Mouse (Mus musculus) cerebellum, adult 2 months (tissue): Measurements from ENCODE around the gene Muc13. TPM values are rescaled to one million over a fixed set of nuclear protein-coding genes. Genes with fewer than 3 reads are reported as not detected.

Experiments used
- DNase-seq, 2 experiments: peaks; one replicate each; pipeline ENCODE4 v3.0.0; 2021
- H3K27ac ChIP-seq: fragments of 200-500 bp; 2 replicates; pipeline ENCODE4 v1.5.1; 2012; ENCODE audit warnings: low read length, control low read depth, inconsistent platforms; ENCODE audit not compliant: insufficient read depth
- H3K27me3 ChIP-seq: fragments of 200-500 bp; 2 replicates; pipeline ENCODE4 v1.6.1; 2012; ENCODE audit warnings: inconsistent platforms, mild to moderate bottlenecking, low read length, moderate library complexity; ENCODE audit not compliant: control insufficient read depth, insufficient read depth
- H3K4me1 ChIP-seq: fragments of 200-500 bp; 2 replicates; pipeline ENCODE4 v1.6.1; 2011; ENCODE audit warnings: low read length; ENCODE audit not compliant: control insufficient read depth, insufficient read depth
- H3K4me3 ChIP-seq: fragments of 200-500 bp; replicated peaks from 2 replicates; pipeline ENCODE3; 2011; ENCODE audit warnings: mild to moderate bottlenecking, low read depth, low read length, control low read depth; ENCODE audit not compliant: insufficient read depth
- CTCF ChIP-seq: fragments of 200-500 bp; IDR thresholded peaks from 2 replicates; pipeline ENCODE4 v1.5.1; 2011; ENCODE audit warnings: low read depth, mild to moderate bottlenecking, control low read depth, low read length, moderate library complexity, borderline replicate concordance; ENCODE audit not compliant: insufficient read depth
- POLR2A ChIP-seq: fragments of 200-500 bp; IDR thresholded peaks from 2 replicates; pipeline ENCODE4 v1.6.1; 2011; ENCODE audit warnings: low read length, control low read depth, borderline replicate concordance; ENCODE audit not compliant: insufficient read depth
- WGBS: fragments of 180-500 bp; shearing (Covaris S2); methylation state at CpG from one replicate; pipeline ENCODE4 v1.1.7; 2018; 5-methylcytosine and 5-hydroxymethylcytosine counted together
- polyA plus RNA-seq: library from polyadenylated mRNA; depleted of rRNA; stranded (reverse); fragments of >200 nt; gene quantifications from 2 replicates; pipeline ENCODE4 v1.2.3, GENCODE M21; 2012

The Muc13 gene
- polyA plus RNA-seq, 1 experiment = 0.11 TPM

DNA sequence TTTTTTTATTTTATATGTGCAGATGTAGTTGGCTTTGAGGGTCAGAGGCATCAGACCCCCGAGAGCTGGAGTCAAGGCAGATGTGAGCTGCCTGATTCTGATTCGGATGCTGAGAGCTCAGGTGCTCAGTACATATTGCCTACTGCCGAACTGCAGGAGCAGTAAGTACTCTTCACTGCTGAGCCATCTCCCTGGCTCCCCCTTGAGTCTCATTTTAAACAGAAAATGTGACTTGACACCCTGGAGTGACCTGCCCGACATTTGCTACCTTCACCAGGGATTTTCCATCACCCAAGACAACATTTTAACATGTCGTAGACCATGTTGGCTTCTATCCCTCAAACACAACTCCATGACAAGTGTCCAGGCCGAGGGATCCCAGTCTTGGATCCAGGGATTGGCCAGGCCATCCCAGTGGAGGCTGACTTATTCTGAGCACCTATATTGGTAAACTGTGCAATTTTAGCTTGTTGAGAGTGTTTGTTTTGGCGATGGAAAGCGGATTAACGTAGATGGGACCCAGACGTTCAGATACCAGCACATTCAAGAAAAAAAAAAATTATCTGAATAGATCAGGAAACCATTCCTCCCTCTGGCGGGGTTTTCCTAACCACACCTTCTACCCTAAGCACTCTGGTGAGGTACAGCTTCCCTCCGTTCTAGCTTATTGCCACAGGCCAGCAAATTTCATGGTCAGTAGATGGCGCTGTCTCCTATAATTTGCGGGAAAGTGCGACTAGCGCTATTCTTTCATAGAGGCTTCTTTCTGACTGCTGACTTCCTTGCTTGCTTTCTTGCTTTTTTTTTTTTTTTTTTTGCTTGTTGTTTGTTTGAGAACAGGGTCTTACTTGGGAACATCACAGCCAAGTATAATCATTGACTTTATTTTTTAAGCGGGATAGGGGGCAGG lies 26.7 kb downstream of the Muc13 start:
- H3K4me3 ChIP-seq = no peak overlapping the region
- no peak for TF ChIP-seq POLR2A
- peak; percentile 89 for TF ChIP-seq CTCF
- 28% methylated on average over 17 of the region's 17 CpGs for WGBS

DNA sequence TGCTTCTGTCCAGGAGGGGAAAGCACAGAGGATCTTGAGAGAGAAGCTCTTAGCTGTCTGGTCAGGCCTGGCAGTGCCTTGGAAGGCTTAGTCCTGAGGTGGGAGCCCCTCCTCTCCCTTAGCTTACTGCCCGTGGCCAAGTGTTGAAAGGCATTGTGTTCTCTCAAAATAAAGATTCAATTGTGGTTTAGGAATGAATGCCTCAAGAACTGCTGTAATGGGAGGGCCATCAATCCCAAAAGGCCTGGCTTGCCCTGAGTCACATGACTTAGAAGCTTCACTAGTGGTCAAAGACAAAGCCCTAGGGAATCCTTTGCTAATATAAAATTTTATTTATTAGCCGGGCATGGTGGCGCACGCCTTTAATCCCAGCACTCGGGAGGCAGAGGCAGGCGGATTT lies 30.8 kb downstream of the Muc13 start:
- no peak overlapping the region for H3K27ac ChIP-seq
- no peaks in the 10 kb centered on the region for H3K27me3 ChIP-seq
- TF ChIP-seq POLR2A (no peak), CTCF (no peak)
- H3K4me1 ChIP-seq = no peaks in the 10 kb centered on the region
- 90% methylated on average over 6 of the region's 6 CpGs for WGBS
- H3K4me3 ChIP-seq = no peak overlapping the region
- DNase-seq = no peak

More for the DNA sequence above, 26.7 kb downstream of the Muc13 start:
- DNase-seq = peak; percentile 81 to 89
- Histone ChIP-seq H3K4me1 (no peaks in the 10 kb centered on the region), H3K27ac (no peak overlapping the region), H3K27me3 (no peaks in the 10 kb centered on the region)

DNA sequence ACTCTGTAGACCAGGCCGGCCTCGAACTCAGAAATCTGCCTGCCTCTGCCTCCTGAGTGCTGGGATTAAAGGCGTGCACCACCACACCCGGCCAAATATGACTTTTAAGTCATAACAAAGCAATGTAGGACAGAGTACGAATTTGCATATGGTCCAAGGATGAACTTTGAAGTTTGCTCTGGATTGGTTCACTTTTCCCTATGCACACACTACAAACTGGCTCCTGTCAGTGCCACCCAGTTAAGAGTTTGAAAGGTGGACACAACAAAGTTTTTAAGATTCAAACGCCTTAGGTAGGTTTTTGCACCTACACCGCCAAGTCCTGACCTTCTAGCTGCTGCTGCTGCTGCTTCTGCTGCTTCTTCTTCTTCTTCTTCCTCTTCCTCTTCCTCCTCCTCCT lies 34.7 kb downstream of the Muc13 start:
- no peak for TF ChIP-seq POLR2A
- TF ChIP-seq CTCF = no peak
- Histone ChIP-seq H3K4me3 (no peak overlapping the region), H3K27me3 (0 out of 2 replicates have a peak, but pooled peaks cover 2% of the 10 kb centered on the region), H3K4me1 (no peaks in the 10 kb centered on the region), H3K27ac (no peak overlapping the region)
- WGBS = 99% methylated on average over 7 of the region's 7 CpGs
- no peak for DNase-seq

DNA sequence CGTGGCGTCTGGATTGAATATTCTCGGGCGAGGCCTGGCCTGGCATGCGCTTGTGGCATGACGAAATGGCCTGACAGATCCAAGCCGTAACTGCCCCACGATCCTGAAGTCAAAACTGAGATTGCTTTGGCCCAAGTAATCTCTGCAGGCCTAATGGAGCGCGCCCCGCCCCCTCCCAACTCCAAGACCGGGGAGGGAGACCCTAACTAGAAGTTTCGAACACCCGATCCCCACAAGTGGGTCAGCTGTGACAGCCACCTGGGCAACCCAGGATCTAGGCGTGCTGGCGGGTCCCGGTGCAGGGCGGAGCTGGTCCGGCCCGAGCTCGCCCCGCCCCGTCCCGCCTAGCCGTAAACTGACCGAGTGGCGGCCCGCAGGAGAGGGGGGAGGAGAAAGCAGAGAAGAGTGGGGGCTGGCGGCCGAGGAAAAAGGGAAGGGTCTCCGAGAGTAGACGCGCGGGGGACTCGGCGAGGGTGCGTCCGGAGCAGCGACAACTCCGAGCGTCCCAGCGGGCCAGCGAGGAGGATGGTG lies 35.5 kb downstream of the Muc13 start, which contains the start of gene Itgb5:
Gene Itgb5 (plus strand): TSS at position 365 of the 531 bp plus-strand sequence.
- DNase-seq = peak; percentile 81 to 83
- 0 out of 2 replicates have a peak, but pooled peaks cover 2% of the 10 kb centered on the region for H3K27me3 ChIP-seq
- H3K27ac ChIP-seq = peak within 1 kb of the TSS; percentile 19; the same call in 1 of the 2 replicates
- TF ChIP-seq POLR2A (peak; percentile 28; the same call in 1 of the 2 replicates), CTCF (no peak)
- under 1% methylated on average over 43 of the region's 43 CpGs for WGBS
- peak within 1 kb of the TSS; percentile 61 for H3K4me3 ChIP-seq
- peaks cover 3% of the 10 kb centered on the region; the same call in 1 of the 2 replicates for H3K4me1 ChIP-seq

DNA sequence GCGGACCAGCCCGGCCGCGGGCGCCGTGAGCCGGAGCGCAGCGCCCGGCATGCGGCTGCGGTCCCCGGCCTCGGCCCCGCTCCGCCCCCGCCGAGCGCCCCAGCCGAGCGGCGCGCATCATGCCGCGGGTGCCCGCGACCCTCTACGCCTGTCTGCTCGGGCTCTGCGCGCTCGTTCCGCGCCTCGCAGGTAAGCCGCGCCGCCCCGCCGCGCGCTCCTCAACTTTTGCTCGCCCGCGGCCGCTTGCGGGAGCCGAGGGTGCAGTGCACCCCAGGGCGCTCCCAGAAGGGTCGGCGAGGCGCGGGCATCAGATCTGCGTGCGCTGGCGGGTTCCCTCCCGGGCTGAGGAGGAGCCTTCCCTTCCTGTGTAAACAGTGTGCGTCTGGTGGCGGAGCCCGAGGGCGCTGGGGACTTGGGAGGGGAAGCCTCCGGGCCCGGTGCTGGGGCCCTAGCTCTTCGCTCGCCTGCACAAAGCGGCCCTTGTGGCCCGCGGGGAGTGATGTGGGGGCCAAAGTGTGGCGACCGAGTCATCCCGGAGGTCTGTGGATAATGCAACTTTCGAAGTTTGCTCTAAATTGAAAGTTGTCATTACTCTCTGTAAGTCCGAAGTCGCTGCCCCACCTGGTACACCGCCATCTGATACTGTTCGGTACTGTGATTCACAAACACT lies 36.1 kb downstream of the Muc13 start:
- Histone ChIP-seq H3K4me3 (peak overlapping the region; percentile 61), H3K4me1 (peaks cover 3% of the 10 kb centered on the region; the same call in 1 of the 2 replicates), H3K27ac (0 out of 2 replicates have a peak overlapping the region, but pooled peaks have one; percentile 19), H3K27me3 (0 out of 2 replicates have a peak, but pooled peaks cover 2% of the 10 kb centered on the region)
- DNase-seq = peak; percentile 54 to 67
- WGBS = under 1% methylated on average over 76 of the region's 76 CpGs
- no peak for TF ChIP-seq POLR2A

DNA sequence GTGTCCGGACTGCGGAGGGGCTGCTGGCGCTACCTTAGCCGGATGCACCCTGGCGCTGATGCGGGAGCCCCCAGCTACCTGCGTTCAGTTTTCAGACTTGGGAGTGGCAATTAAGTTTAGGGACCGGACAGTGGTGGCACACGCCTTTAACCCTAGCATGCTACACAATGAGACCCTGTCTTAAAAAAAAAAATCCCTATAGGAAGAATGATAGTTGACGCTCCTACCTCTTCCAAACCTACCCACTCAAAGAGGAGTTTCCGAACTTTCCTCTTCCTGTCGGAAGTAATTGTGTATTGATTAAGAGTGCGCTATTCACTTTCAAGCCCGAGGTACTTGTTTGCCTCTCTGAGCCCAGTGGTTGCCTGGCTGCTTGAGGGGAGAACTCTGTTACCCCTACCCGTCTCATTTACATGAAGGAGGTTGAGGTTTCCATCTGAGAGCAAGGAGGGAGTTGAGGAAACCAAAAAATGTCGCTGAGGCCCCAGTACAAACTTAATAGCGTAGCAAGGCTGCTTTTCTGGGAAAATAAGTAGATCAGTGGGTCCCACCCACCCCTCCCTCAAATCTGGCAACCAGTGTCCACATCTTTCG lies 36.8 kb downstream of the Muc13 start:
- Histone ChIP-seq H3K4me3 (peak overlapping the region; percentile 61), H3K4me1 (peaks cover 3% of the 10 kb centered on the region; the same call in 1 of the 2 replicates), H3K27ac (0 out of 2 replicates have a peak overlapping the region, but pooled peaks have one; percentile 19), H3K27me3 (0 out of 2 replicates have a peak, but pooled peaks cover 2% of the 10 kb centered on the region)
- WGBS = 20% methylated on average over 18 of the region's 18 CpGs
- DNase-seq = no peak
- TF ChIP-seq POLR2A (no peak), CTCF (no peak)

DNA sequence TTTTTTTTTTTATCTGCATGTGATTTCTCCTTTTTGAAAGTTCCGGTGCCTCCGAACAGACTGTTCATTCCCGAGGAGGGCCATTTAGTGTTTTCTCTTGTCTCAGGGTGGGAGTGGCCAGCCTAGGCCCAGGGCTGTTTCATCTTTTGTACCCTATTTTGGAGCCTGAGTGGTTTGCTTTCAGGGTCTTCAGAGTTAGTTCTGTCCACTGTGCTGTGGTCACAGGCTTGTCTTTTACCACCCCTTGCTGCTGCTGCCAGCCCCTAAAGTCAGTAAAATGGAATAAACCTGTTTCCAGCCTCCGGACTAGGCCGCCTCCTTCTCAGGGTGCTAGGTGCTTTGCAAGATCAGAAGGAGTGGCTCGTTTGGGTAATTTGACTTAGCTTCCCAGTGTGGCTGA lies 38.2 kb downstream of the Muc13 start:
- H3K4me1 ChIP-seq = peaks cover 12% of the 10 kb centered on the region
- H3K27me3 ChIP-seq = 0 out of 2 replicates have a peak, but pooled peaks cover 2% of the 10 kb centered on the region
- 83% methylated on average over 6 of the region's 6 CpGs for WGBS
- no peak overlapping the region for H3K4me3 ChIP-seq
- H3K27ac ChIP-seq = no peak overlapping the region
- TF ChIP-seq CTCF = no peak
- TF ChIP-seq POLR2A = no peak
- DNase-seq = no peak
